Mouse (Mus musculus) CH12.LX (cell line): ENCODE results near the gene Slc3a1. TPM values are rescaled to one million over a fixed set of nuclear protein-coding genes. Genes with fewer than 3 reads are reported as not detected.

Experiments
- DNase-seq: peaks from one replicate; pipeline ENCODE4 v3.0.0-alpha.2; 2013; ENCODE audit errors: extremely low read depth
- H3K27ac ChIP-seq: 2 replicates; pipeline ENCODE4 v1.5.1; 2012; ENCODE audit warnings: low read depth, mild to moderate bottlenecking, control low read depth, moderate library complexity; ENCODE audit not compliant: insufficient read depth
- H3K27me3 ChIP-seq: replicated peaks from 2 replicates; pipeline ENCODE3; 2012; ENCODE audit warnings: inconsistent platforms
- H3K36me3 ChIP-seq, 2 experiments: replicated peaks in 1 of 2; 2 replicates each; pipeline versions ENCODE3 to v1.6.1; 2012; ENCODE audit warnings: inconsistent platforms in 1 of 2, low read length in 1 of 2, mild to moderate bottlenecking in 1 of 2, mixed read lengths in 1 of 2, moderate library complexity in 1 of 2; ENCODE audit not compliant: control insufficient read depth in 1 of 2, insufficient read depth in 1 of 2
- H3K4me1 ChIP-seq, 2 experiments: 2 replicates each; pipeline ENCODE4 v1.6.1; 2012; ENCODE audit warnings: inconsistent platforms in 1 of 2, moderate library complexity in 1 of 2; ENCODE audit not compliant: insufficient read depth in 2 of 2, control insufficient read depth in 1 of 2
- H3K4me2 ChIP-seq: 2 replicates; pipeline ENCODE4 v1.6.1; 2012; ENCODE audit warnings: low read depth, mild to moderate bottlenecking, control low read depth; ENCODE audit not compliant: poor library complexity, insufficient read depth, severe bottlenecking
- H3K4me3 ChIP-seq, 3 experiments: fragments of 150-350 bp in 1 of 3; sonication (generic) in 1 of 3; replicated peaks in 1 of 3; 2 replicates each; pipeline versions ENCODE3 to v1.5.1; 2011 to 2012; ENCODE audit warnings: low read depth in 2 of 3, low read length in 2 of 3, mild to moderate bottlenecking in 2 of 3, moderate library complexity in 2 of 3, control low read depth in 1 of 3, improper control_type of control experiment in 1 of 3, inconsistent platforms in 1 of 3, mixed read lengths in 1 of 3; ENCODE audit not compliant: poor library complexity in 1 of 3
- H3K79me2 ChIP-seq: replicated peaks from 2 replicates; pipeline ENCODE4 v1.6.1; 2012; ENCODE audit warnings: mild to moderate bottlenecking, moderate library complexity; ENCODE audit not compliant: control insufficient read depth, poor library complexity, insufficient read depth, severe bottlenecking; ENCODE audit errors: extremely low read depth
- H3K9ac ChIP-seq: 2 replicates; pipeline ENCODE4 v1.6.1; 2012; ENCODE audit warnings: low read depth, mild to moderate bottlenecking, control low read depth, moderate library complexity; ENCODE audit not compliant: insufficient read depth
- H3K9me3 ChIP-seq: replicated peaks from 2 replicates; pipeline ENCODE3; 2012; ENCODE audit warnings: low read length, inconsistent platforms, mixed read lengths
- BHLHE40 ChIP-seq: IDR thresholded peaks from 2 replicates; pipeline ENCODE4 v1.6.1; 2011; ENCODE audit warnings: mild to moderate bottlenecking, low read depth, low read length, improper control_type of control experiment
- CHD1 ChIP-seq: IDR thresholded peaks from 2 replicates; pipeline ENCODE4 v1.6.1; 2012; ENCODE audit warnings: low read depth, low read length, improper control_type of control experiment, inconsistent platforms
- CTCF ChIP-seq, 2 experiments: IDR thresholded peaks in 1 of 2; conservative IDR thresholded peaks in 1 of 2; 2 replicates each; pipeline ENCODE4 v1.5.1; 2011 to 2012; ENCODE audit warnings: low read depth in 2 of 2, low read length in 2 of 2, improper control_type of control experiment in 1 of 2, inconsistent platforms in 1 of 2, mild to moderate bottlenecking in 1 of 2, moderate library complexity in 1 of 2
- ELF1 ChIP-seq: IDR thresholded peaks from 2 replicates; pipeline ENCODE4 v1.6.1; 2014; ENCODE audit warnings: low read depth, mild to moderate bottlenecking, inconsistent platforms, low read length, improper control_type of control experiment
- EP300 ChIP-seq: IDR thresholded peaks from 2 replicates; pipeline ENCODE4 v1.6.1; 2011; ENCODE audit warnings: low read length, improper control_type of control experiment
- ETS1 ChIP-seq: conservative IDR thresholded peaks from 2 replicates; pipeline ENCODE4 v1.6.1; 2012; ENCODE audit warnings: low read depth, mild to moderate bottlenecking, inconsistent platforms, low read length, improper control_type of control experiment, moderate library complexity
- GABPA ChIP-seq: IDR thresholded peaks from 2 replicates; pipeline ENCODE4 v1.6.1; 2012; ENCODE audit warnings: low read depth, low read length, improper control_type of control experiment, inconsistent platforms; ENCODE audit not compliant: insufficient replicate concordance
- HCFC1 ChIP-seq: IDR thresholded peaks from 2 replicates; pipeline ENCODE4 v1.6.1; 2012; ENCODE audit warnings: low read depth, mild to moderate bottlenecking, inconsistent platforms, low read length, improper control_type of control experiment
- JUND ChIP-seq: conservative IDR thresholded peaks from 2 replicates; pipeline ENCODE4 v1.6.1; 2011; ENCODE audit warnings: low read depth, low read length, improper control_type of control experiment
- KAT2A ChIP-seq: IDR thresholded peaks from 2 replicates; pipeline ENCODE4 v1.6.1; 2012; ENCODE audit warnings: low read length, improper control_type of control experiment, inconsistent platforms; ENCODE audit not compliant: insufficient replicate concordance
- MAX ChIP-seq: IDR thresholded peaks from 2 replicates; pipeline ENCODE4 v1.6.1; 2011; ENCODE audit warnings: low read length, improper control_type of control experiment
- MAZ ChIP-seq: IDR thresholded peaks from 2 replicates; pipeline ENCODE4 v1.6.1; 2012; ENCODE audit warnings: low read depth, mild to moderate bottlenecking, inconsistent platforms, low read length, improper control_type of control experiment, moderate library complexity
- MEF2A ChIP-seq: IDR thresholded peaks from 2 replicates; pipeline ENCODE4 v1.6.1; 2014; ENCODE audit warnings: low read depth, mild to moderate bottlenecking, inconsistent platforms, low read length, improper control_type of control experiment, borderline replicate concordance
- MXI1 ChIP-seq: IDR thresholded peaks from 2 replicates; pipeline ENCODE4 v1.6.1; 2011; ENCODE audit warnings: mild to moderate bottlenecking, low read depth, low read length, improper control_type of control experiment
- MYC ChIP-seq: IDR thresholded peaks from 2 replicates; pipeline ENCODE4 v1.6.1; 2011; ENCODE audit warnings: low read depth, mild to moderate bottlenecking, improper control_type of control experiment, low read length
- NRF1 ChIP-seq: IDR thresholded peaks from 2 replicates; pipeline ENCODE4 v1.6.1; 2014; ENCODE audit warnings: low read depth, mild to moderate bottlenecking, inconsistent platforms, low read length, improper control_type of control experiment, moderate library complexity
- PAX5 ChIP-seq: IDR thresholded peaks from 2 replicates; pipeline ENCODE4 v1.6.1; 2012; ENCODE audit warnings: low read length, inconsistent platforms, mixed read lengths
- POLR2A ChIP-seq: IDR thresholded peaks from 2 replicates; pipeline ENCODE4 v1.6.1; 2011; ENCODE audit warnings: low read depth, mild to moderate bottlenecking, improper control_type of control experiment, low read length
- POLR2AphosphoS2 ChIP-seq: IDR thresholded peaks from 2 replicates; pipeline ENCODE4 v1.6.1; 2011; ENCODE audit warnings: low read depth, low read length, improper control_type of control experiment
- RAD21 ChIP-seq: IDR thresholded peaks from 2 replicates; pipeline ENCODE4 v1.6.1; 2011; ENCODE audit warnings: low read depth, mild to moderate bottlenecking, low read length, improper control_type of control experiment, moderate library complexity
- SIN3A ChIP-seq: IDR thresholded peaks from 2 replicates; pipeline ENCODE4 v1.6.1; 2012; ENCODE audit warnings: low read length, improper control_type of control experiment, inconsistent platforms
- TCF12 ChIP-seq: IDR thresholded peaks from 2 replicates; pipeline ENCODE4 v1.6.1; 2014; ENCODE audit warnings: low read depth, mild to moderate bottlenecking, inconsistent platforms, low read length, improper control_type of control experiment
- UBTF ChIP-seq: IDR thresholded peaks from 2 replicates; pipeline ENCODE4 v1.6.1; 2012; ENCODE audit warnings: low read depth, mild to moderate bottlenecking, inconsistent platforms, low read length, improper control_type of control experiment, moderate library complexity
- USF1 ChIP-seq: IDR thresholded peaks from 2 replicates; pipeline ENCODE4 v1.6.1; 2014; ENCODE audit warnings: low read depth, mild to moderate bottlenecking, inconsistent platforms, low read length, improper control_type of control experiment
- USF2 ChIP-seq: conservative IDR thresholded peaks from 2 replicates; pipeline ENCODE4 v1.6.1; 2011; ENCODE audit warnings: low read depth, low read length, improper control_type of control experiment
- ZC3H11A ChIP-seq: IDR thresholded peaks from 2 replicates; pipeline ENCODE4 v1.6.1; 2012; ENCODE audit warnings: low read depth, mild to moderate bottlenecking, inconsistent platforms, low read length, improper control_type of control experiment
- ZKSCAN1 ChIP-seq: IDR thresholded peaks from 2 replicates; pipeline ENCODE4 v1.6.1; 2012; ENCODE audit warnings: low read depth, inconsistent platforms, low read length, improper control_type of control experiment, borderline replicate concordance
- ZNF384 ChIP-seq: IDR thresholded peaks from 2 replicates; pipeline ENCODE4 v1.6.1; 2012; ENCODE audit warnings: low read depth, low read length, improper control_type of control experiment, inconsistent platforms
- dilution Hi-C: fragments of 300-500 bp; cut with MboI; formaldehyde crosslinking; loops from 2 replicates; pipeline ENCODE4 v1.14.3; 2020; ENCODE audit warnings: low sequenced_read_pairs; ENCODE audit not compliant: extremely low pct_unique_long_range_greater_than_20kb, extremely low pct_ligation_motif_present
- in situ Hi-C: fragments of 300-500 bp; cut with MboI; formaldehyde crosslinking; loops from 3 replicates; pipeline ENCODE4 v1.14.3; 2019; ENCODE audit warnings: low sequenced_read_pairs, low pct_ligation_motif_present, low pct_unique_long_range_greater_than_20kb, mixed read lengths
- polyA plus RNA-seq: library from polyadenylated mRNA; unstranded; fragments of >175 nt; gene quantifications from 2 replicates; pipeline ENCODE4 v1.2.1, GENCODE M21; 2012; ENCODE audit warnings: low read depth; ENCODE audit not compliant: insufficient read length
- total RNA-seq, 2 experiments: library from RNA; depleted of rRNA; stranded (reverse); fragments of 300-350 nt in 1 of 2; fragments of >200 nt in 1 of 2; gene quantifications; 2 replicates each; pipeline ENCODE4 v1.2.3; 2012 to 2014

The Slc3a1 gene
- total and polyA plus RNA-seq, 3 experiments: 0.04 TPM; not detected in 2

GRCm38 (mm10) chr17:85059136-85059535 is 31.0 kb downstream of the Slc3a1 start:
- H3K4me1 ChIP-seq: no peaks in the 10 kb centered on the region
- H3K79me2 ChIP-seq: no peaks in the 10 kb centered on the region
- dilution Hi-C loops: no loop called here
- no peaks in the 10 kb centered on the region for H3K27me3 ChIP-seq
- H3K36me3 ChIP-seq: peaks cover 4 to 17% of the 10 kb centered on the region in 2 experiments
- H3K27ac ChIP-seq: no peak overlapping the region
- in situ Hi-C loops: no loop called here
- no peaks in the 10 kb centered on the region for H3K9me3 ChIP-seq
- H3K9ac ChIP-seq: no peak overlapping the region
- H3K4me3 ChIP-seq: no peak overlapping the region
- H3K4me2 ChIP-seq: no peak overlapping the region
- DNase-seq: no peak
- TF ChIP-seq MAX (no peak), RAD21 (no peak), ZC3H11A (no peak), KAT2A (no peak), ELF1 (no peak), POLR2AphosphoS2 (no peak), POLR2A (no peak), JUND (no peak), MAZ (no peak), GABPA (no peak), SIN3A (no peak), UBTF (no peak), USF1 (no peak), ZKSCAN1 (no peak), CTCF (conservative IDR thresholded peaks at IDR 0.05 in 1 of 2, IDR thresholded peaks at IDR 0.05 in 1 of 2; ENCODE audit: low read depth in 2 of 2, low read length in 2 of 2) (no peak), PAX5 (no peak), HCFC1 (no peak), MEF2A (no peak)

GRCm38 (mm10) chr17:85063560-85063959 is 35.4 kb downstream of the Slc3a1 start:
- no peak for DNase-seq
- TF ChIP-seq EP300 (no peak), GABPA (no peak), NRF1 (no peak), BHLHE40 (no peak), USF2 (no peak), ETS1 (no peak), USF1 (no peak), MEF2A (no peak), CHD1 (no peak), ZNF384 (no peak), ZKSCAN1 (no peak), MYC (no peak), MXI1 (no peak), TCF12 (no peak)
- H3K4me3 ChIP-seq: no peak overlapping the region
- H3K9me3 ChIP-seq: no peaks in the 10 kb centered on the region
- H3K79me2 ChIP-seq: no peaks in the 10 kb centered on the region
- H3K4me1 ChIP-seq: no peaks in the 10 kb centered on the region
- no peak overlapping the region for H3K27ac ChIP-seq
- no peak overlapping the region for H3K9ac ChIP-seq
- no peak overlapping the region for H3K4me2 ChIP-seq
- H3K27me3 ChIP-seq: no peaks in the 10 kb centered on the region
- dilution Hi-C loops: no loop called here
- H3K36me3 ChIP-seq: peaks cover 31 to 57% of the 10 kb centered on the region in 2 experiments
- in situ Hi-C loops: no loop called here
